Mouse (Mus musculus): ENCODE results near the gene Pkp2. TPM values are rescaled to one million over a fixed set of nuclear protein-coding genes. Genes with fewer than 3 reads are reported as not detected.

The Pkp2 gene
- under 1 TPM in 1 of 2 experiments, not detected in 1; 0.44 TPM for total RNA-seq (2023)

GRCm38 (mm10) chr16:16213079-16213760 lies at the start of gene Pkp2:
Gene Pkp2 (plus strand): TSS chr16:16213318.

DNA sequence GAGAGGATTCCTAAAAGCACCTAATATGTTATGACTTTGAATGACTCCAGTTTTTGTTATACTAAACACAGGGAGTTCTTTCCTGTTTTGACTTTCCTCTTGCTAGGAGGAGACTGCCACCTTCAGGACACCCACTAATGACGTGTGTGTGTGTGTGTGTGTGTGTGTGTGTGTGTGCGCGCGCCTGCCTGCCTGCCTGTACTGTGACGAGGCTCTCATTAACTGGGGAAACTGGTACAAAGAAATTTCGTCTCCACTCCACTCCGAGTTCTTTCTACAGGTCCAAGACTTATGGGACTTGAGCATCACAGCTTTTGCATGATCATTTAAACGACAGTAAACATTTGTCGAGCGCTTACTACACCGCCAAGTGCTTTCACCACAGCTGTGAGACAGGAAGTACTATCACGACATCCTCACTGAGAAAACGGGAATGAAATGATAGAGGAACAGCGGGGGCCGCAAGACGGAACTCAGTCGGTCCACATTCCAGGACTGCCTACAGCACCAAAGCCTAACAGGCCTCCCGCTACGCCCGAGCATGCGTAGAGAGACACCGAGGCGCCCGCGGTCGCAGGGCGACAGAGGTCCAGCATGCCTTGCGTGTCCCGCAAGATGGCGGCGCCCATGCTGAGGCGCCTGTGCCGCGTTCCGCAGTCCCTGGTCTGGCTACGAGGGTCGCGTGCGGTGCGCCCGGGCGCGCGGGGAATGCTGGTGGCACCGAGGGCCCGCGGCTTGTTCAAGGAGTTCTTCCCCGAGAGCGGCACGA lies 89.4 kb downstream of the Pkp2 start, which contains the start of gene Yars2:
Gene Yars2 (plus strand): TSS at position 597 of the 769 bp plus-strand sequence.

Other genes with a start within 250 kb of the Pkp2 start
- 10 to 100 TPM; 21.7 to 26.9 TPM for gene Yars2, start 89.6 kb downstream of the Pkp2 start, total RNA-seq (2023)
- gene Dnm1l, start 145.6 kb downstream of the Pkp2 start, total RNA-seq (2023) = 10 to 100 TPM; 67.4 to 69.2 TPM

Data from T-cell, adult 66 days (primary cell).